Mouse (Mus musculus) adrenal gland, postnatal 36 days (tissue): ENCODE data around the gene Calml4. TPM values are rescaled to one million over a fixed set of nuclear protein-coding genes. Genes with fewer than 3 reads are reported as not detected.
"Not testable (repeated sequence)": the region's sequence is repeated elsewhere in the genome, so short reads cannot be mapped to it uniquely, and the experiment has no call there.

Experiments
- DNase-seq, 2 experiments: peaks; one replicate each; pipeline ENCODE4 v3.0.0; 2021; ENCODE audit warnings: mixed read lengths in 1 of 2
- long read RNA-seq, 2 experiments: library from polyadenylated mRNA; stranded (forward); transcript quantifications; one replicate each; pipeline ENCODE4 v2.0.0; 2021; ENCODE audit warnings: borderline sequencing depth in 2 of 2
- total RNA-seq, 2 experiments: library from RNA; stranded (reverse); gene quantifications; 2 replicates each; pipeline ENCODE4 v1.2.3; 2021

Gene Calml4
- total RNA-seq, result 10 to 100 TPM in 1 of 2 experiments, 1 to 10 TPM in 1; 7.9 to 10.6 TPM
- long read RNA-seq, experiment 1, transcript Calml4-201 (5 exons, 864 nt), result major isoform, 9 of 16 reads
- long read RNA-seq, experiment 1, partial matches to known transcripts, result 2 of 16 reads
- long read RNA-seq, experiment 1, other reads (novel, unspliced or antisense), result 4 of 16 reads
- long read RNA-seq, experiment 2, partial matches to known transcripts, result 1 of 3 reads
- long read RNA-seq, experiment 2, other reads (novel, unspliced or antisense), result 0 of 3 reads

DNA sequence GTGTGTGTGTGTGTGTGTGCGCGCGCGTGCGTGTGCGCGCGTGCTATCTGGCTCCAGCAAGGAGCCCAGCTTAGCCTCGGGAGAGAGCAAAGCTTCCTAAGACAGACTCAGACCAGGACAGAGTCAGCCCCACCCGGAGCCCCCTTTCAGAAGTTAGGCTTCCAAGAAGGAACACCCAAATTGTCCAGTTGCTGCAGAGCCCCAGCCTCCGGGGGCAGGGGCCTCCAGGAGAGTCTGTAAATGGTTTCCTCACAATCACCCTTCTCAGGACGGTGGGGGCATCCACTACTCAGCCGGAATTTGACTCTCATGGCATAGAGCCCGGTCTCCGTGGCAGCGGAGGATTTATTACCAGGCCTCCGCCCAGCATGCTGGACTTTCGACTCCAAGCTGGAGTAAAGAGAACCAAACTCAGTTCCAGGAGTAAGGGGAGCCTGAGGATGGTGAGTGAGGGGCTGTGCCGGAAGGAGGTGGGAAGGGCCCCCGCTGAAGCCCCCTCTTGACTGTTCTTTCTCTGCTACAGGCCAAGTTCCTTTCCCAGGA is at the start of gene Calml4:
Gene Calml4 (plus strand): TSS at position 362 of the 543 bp plus-strand sequence.
- DNase-seq, result peak; percentile 89 to 91

DNA sequence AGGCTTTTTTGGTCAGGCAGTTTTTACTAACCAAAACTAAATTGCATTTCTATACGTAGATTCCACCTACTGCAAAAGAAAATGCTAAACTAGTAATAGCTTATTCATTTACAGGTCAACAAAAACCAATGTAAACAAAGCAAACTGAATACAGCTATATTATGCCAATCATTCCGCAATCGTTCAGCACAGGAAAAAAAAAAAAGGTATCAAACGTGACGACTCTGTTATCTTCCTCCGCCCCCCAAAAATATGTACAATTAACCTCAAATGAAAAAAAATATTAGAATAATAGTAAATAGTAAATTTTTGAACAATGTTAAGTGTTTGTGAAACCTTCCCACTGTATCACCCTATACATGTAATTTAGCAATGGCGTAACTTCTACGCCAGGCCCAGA is 47.8 kb upstream of the Calml4 start:
- DNase-seq, result no peak

DNA sequence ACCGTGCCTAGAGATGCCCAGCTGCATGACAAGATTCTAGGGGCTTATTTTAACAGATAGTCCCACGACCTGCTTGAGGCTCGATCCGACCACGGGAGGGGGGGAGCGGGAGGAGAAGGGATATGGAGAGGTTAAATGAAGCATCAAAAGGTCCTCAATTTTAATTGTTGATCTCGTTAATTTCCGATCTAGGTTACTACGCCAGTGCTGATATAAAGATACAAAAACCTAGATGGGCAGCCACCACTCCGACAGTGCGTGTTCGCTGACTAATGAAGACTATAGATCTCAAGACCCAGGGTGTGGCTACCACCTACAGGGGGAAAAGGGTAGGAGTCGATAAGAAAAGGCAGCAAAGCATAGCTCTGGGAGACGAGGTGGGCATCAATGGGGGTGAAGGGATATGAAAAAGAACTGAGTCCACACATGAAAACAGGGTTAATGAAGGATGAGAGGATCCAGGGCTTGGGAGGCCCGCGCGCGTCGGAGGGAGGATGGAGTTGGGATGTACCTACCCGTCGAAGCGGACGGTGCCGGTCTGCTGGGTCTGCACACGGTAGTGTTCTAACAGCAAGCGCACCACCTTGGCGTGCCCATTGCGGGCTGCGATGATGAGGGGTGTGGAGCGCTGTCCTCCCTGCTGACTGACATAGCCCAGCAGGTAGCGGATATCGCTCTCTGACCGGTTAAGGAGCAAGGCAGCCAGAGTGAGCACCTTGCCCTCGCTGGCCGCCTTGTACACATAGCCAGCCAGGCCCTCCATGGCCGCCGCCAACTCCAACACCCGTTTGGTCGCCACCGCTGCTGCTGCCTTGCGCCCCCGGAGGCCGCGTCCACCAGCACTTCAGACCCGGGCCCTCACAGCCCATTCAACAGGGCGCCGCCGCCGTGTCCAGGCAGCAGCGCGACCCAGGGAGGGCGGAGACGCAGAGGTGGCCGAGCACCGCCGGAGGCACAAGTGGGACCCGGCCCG is 47.1 kb upstream of the Calml4 start:
- no peak for DNase-seq

DNA sequence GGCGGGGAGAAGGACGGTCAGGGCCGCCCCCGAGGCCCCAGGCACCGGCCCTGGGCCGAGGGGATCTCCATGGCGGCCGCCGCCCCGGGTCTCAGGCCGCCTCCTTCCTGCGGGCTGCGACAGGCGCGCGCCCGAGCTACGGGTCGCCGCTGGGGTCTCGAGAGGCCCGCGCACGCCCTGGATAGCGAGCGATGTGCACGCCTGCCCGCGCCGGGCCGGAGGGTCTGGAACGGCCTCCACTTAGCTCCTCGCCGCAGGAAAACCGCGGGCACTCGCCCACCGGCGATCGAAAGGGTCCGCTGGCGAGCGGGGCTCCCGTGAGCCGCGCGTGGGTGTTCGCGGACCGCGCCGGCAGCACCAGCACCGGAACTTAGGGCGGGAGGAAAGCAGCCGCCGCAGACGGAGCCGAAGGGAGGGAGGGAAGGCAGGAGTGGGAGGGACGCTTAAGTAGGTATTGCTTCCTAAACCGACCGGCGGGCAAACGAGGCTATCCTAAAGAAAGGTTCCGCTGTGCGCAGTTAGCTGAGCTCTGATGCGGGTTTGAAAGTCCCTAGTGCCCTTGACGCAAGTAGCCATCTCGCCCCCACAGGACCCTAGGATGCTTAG is 46.3 kb upstream of the Calml4 start, which contains the start of gene Fem1b:
Gene Fem1b (minus strand): TSS at position 419 of the 606 bp plus-strand sequence.
- peak; percentile 90 to 92 for DNase-seq

DNA sequence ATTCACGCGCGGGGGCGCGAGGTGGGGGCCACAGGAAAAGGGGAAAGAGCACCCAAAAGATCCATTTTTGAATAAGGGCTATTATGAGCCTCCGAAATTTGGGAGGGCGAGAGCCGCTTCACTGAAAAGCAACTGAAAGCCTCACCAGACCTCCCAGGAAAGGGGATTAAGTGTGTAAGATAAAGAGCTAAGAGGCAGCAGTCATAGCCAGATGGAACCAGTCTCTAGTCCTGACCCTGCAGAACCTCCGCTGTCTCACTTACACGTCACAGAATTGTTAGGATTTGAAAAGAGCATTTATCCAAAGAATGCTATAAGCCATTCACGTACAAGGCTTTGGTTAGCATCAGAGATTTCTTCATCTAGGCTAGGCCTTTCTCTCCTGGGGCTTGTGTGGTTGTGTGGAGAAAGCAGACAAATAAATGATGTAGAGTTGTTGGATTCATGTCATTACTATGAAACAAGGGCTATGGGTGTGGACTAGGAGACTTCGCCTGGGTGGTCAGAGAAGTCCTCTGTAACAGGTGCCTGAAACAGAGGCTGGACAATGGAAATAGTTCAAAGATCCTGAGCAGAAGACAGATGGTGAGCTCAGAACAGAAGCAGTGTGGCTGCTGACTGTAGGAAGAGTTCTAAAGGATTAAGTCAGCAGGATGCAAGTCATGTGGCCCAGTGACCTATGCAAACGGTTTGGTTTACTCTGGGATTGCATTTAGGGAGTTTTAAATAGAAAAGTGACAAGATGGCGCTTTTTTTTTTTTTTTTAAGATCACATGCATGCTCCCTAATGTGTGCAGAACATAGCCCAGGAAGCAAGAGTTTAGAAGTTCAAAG is 45.4 kb upstream of the Calml4 start:
- DNase-seq, result no peak

DNA sequence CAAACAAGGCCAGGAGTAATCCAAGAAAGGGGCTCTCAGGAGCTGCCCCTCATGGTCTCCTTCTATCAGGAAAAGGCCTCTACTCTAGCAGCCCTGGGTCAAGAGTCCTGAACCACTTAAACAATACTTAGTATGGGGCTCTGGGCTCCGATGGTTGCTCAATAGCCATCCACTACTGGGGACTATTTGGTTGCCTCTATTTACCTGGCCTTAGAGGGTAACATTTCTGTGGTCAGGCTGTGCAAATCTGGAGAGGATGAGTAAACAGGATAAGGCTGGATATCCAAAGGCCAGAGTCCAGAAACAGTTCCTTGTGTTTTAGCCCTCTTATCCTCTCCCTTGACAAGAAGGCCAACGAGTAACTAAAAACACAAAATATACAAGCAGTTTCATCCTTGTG is 43.1 kb upstream of the Calml4 start:
- no peak for DNase-seq

DNA sequence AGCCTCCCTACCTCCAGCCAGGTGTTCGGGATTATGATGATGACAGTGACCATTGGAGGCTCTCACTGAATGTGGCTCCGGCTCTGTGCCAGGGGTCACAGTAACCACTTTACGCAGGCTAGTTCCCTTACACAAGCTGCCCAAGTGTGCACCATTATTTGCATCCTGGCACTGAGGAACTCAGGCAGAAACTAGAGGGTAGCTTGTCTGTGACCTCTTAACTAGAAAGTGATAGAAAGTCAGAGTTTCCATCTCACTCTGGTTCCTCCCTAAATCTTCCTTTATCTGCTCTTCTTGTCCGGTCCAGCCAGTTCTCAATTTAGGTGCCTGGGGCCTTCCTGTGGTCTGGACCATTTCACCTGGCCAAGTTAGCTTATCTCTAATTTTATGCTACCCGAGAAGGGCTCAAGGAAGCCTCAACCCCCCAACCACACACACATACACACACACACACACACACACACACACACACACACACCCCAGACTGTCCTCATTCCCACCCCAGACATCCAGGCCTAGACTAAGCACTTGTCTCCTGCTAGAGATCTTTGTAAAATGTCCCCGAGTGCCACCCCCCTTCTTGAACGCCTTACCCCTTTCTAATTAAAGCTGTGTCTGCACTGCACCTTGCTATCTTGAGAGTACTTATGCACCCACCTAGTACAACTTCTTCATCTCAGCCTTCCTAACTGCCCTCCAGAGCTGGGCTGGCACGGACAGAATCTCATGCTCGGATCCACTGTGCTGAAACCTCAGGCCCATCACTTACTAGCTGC is 41.4 kb upstream of the Calml4 start:
- no peak for DNase-seq

DNA sequence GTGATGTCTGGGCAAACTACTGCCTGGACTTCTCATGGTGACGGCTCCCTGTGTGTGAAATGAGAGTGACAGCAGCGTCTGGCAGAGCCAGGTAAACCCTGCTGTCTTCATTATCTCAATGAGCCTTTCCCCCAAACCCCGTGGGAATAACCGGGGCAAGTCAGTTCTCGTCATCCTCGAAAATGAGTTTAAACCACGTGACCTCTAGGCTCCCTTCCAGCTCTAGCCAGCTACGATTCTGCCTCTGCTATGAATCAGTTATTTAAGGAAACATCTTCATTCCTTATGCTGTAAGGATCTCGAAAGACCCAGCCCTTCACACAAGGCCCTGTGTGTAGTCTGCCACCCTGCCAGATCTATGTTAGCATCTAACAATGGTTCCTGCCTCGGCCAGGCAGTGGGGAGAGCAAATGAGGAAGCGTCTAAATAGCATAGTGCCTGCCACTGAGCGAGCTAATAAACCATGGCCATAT is 40.7 kb upstream of the Calml4 start:
- peak in 1 of 2 experiments; percentile 37 for DNase-seq

DNA sequence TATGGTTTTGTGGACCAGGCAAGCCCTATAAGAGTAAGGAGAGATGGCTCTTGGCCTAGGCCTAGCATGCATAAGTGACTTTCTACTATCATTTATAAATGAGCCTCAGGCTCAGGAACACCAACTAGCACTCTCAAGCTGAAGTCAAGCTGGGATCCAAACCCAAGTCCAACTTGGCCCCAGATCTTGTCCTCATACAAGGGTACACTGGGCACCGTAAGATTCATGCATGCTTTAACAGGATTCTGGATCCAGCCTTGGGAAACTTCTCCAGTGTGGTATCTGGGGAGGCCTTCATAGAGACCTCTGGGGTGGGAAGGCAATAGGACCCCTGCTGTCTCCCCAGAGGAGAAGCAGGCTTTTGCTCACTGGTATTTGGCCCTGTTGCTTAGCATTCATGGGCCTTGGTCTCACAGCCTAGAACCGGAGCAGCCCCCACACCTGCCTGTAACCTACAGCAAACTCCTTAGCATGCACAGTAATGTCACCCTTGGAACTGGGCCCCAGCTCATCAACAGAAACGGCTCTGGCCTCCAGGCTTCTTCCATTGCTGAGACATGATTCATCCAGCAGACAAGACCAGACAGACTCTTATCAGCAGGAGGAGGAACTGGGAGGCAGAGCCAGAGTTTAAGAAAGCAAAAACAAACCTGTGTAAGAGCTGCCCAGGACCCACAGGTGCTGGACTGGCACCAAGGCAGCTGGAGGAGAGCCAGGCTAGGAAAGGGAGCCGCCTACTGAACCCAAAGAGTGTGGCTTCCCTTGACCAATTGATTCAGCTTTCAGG is 39.9 kb upstream of the Calml4 start:
- DNase-seq, result peak in 1 of 2 experiments; percentile 9

DNA sequence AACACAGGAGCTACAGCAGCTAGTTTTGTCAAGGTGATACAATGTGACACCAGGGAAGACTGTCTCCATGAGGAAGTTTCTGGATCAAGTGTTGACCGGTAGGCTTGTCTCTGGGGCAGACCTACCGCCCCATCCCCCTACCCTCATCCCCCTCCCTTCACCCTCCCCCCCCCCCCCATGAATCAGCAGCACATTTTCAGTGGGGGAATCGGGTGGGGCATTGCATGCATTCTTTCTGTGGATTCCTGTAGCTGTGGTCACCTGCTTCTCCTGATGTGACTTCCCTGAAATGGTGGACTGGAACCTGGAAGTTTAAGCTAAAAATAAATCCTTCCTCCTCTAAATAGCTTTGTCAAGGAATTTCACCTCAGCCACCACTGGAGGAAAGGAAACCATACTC is 38.4 kb upstream of the Calml4 start:
- no peak for DNase-seq

DNA sequence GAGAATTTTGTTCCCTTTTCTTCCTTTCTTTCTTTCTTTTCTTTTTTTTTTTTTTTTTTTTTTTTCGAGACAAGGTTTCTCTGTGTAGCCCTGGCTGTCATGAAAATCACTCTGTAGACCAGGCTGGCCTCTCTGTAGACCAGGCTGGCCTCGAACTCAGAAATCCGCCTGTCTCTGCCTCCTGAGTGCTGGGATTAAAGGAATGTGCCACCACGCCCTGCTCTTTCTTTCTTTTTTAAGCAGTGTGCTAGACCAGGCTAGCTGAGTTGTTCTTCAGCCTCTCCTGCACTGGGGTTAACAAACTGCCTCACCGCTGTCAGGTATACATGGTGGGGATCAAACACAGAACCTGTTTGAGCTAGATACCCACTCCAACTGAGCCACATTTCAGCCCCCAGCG is 38.0 kb upstream of the Calml4 start:
- DNase-seq, result not testable (repeated sequence)

DNA sequence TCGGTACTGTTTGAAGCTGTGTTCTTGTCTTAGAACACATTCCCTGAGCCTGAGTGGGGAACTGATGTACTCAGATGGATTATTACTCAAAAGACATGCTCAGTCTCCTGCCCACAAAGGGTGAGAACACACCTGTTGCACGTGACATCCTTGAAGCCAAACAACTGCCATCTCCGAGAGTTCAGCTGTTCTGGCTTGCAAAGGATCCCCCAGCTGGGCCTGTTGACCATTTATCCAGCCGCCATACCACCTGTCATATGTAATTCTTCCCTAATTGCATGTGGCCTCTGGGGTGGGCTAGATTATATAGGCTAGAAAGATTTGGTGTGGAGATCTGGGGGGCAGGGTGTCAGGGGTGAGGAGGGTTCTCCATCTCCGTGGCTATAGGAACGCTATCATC is 37.1 kb upstream of the Calml4 start:
- no peak for DNase-seq

DNA sequence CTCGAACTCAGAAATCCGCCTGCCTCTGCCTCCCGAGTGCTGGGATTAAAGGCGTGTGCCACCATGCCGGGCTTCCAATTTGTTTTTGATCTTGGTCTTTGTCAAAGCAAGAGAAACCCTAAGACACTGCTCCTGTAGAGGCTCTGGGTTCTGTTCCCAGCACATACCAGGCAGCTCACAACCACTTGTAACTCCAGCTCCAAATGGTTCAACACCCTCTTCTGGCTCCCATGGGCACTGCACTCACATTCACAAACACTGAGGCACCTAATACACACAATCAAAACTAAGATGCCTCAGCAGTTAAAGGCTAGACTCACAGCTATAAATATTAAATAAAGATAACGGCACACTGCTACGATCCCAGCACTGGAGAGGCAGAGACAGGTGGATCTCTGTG is 36.1 kb upstream of the Calml4 start:
- DNase-seq, result no peak

DNA sequence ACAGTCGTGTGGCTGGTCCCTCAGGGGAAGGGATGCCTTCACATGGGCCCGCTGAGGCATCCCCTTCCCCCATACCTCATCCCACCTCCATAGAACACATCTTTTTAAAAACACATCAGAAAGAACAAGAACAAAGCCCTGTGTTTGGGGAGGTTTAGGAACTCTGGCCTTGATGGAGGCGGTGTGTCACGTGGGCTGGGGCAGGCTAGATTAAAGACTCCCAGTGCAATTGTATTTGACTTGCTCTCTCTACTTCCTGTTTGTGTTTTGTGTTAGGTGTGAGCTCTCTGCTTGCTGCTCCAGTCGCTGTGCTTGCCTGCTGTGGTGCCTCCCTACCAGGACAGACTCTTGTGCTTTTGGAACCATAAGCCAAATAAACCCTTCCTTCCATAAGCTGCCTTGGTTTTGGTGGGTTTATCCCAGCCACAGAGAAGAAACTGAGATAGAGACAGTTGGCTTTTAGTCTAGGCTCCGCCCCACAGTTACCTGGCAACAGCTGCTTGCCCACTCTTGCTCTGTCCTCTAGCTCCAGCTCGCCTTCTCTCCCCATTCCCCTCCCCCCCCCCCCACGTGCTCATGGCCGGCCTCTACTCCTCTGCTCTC is 32.0 kb upstream of the Calml4 start:
- no peak for DNase-seq

DNA sequence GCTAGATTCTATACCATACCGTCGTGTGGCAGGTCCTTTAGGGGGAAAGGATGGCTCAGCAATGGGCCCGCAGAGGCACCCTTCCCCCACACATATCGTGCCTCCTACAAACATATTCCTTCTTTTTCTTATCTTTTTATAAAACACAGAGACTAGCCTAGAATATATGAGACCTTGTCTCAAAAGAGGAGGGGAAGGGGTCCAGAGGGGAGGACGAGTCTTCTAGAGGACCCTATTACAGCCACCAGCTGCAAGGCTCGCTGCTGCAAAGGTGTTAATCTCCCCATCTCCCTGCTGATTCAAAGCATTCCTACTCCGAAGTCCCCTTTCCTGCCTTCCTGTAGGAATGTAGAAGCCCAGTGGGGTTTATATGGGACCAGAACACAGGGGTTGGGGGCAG is 31.4 kb upstream of the Calml4 start:
- no peak for DNase-seq

DNA sequence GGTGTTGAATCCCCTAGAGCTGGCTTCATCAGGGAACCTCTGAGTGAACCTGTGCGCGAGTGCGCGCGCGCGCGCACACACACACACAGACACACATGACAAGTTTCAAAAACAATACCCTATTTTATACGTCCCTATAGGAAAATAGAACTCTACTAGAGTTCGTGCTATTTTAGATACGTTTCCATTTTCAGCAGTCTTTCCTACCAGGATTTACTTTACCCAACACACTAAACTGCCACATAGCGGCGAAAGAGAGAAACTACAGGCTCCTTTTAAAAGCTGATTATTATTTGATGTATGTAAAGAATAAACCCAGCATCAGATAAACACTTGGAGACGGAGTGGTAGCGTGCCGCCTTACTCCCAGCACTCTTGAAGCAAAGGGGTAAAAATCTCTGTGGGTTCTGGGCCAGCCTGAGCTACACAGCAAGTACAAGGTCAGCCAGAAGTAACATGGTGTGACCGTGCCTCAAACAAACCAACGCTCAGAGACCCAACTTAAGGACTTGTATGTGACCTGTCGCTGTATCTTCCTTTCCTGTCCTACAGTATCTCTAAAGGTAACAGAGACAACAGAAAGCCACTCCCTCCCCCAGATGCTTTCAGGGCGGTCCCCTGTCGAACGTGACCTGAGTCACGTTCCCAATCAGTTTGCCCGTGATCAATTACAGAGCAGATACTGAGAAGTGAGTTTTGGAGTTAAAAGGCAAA is 29.8 kb upstream of the Calml4 start:
- no peak for DNase-seq

DNA sequence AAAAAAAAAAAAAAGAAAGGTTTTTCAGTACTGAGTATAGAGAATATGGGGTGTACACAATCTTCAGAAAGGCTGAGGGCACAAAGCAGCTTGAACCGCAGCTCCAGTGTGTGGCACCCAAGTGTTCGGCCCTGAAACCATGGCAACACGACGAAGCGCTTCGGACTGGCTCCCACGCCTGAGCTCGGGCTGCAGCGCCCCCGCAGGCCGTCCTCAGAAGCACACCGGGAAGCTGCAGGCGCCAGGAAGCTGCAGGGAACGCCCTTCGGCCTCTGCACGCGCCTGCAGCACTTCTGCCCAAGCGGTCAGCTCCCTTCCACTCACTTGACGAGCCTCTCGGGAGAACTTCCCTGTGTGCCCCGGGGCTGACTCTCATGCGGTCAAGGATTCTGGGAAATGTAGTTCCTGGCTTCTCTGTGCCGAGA is 29.2 kb upstream of the Calml4 start:
- DNase-seq, result peak; percentile 98 to 99

DNA sequence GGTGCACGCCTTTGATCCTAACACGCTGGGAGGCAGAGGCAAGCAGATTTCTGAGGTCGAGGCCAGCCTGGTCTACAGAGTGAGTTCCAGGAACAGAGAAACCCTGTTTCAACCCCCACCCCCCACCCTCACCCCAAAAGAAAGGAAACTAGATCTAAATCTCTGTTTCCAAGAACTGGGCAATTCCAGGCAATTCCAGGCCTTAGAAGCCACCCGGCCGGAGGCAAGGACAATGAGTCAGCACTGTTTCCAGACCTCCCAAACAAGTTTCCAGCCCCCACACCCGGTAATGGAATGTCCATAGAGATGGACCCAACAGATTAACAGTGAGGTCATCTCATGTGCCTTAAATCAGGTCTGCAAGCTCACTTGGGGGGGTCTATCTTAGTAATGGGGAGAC is 28.0 kb upstream of the Calml4 start:
- no peak for DNase-seq

DNA sequence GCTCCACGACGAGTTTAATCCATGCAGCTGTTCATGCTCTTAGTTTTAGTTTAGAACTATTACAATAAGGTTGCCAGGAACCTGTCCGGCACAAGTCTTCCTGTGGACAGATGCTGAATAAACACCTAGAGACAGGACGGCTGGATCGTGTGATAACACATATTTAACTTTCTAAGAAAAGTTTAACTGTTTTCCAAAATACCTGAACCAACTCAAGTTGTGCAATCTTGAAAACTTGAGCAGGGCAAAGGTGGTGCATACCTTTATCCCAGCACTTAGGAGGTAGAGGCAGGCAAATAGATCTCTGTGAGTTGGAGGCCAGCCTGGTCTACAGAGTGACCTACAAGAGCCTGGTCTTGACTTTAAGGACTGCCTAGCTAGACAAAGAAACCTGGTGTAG is 23.0 kb upstream of the Calml4 start:
- no peak for DNase-seq
